Mouse (Mus musculus): ENCODE results near the gene Osbpl8.
A peak's percentile ranks its signal among the peaks of the same experiment; 100 is the strongest.
"Not testable (repeated sequence)": the region's sequence is repeated elsewhere in the genome, so short reads cannot be mapped to it uniquely, and the experiment has no call there.

Gene Osbpl8

GRCm38 (mm10) chr10:111185574-111186269 is 21.2 kb downstream of the Osbpl8 start:
- DNase-seq (ENCODE audit: low spot score in 2 of 2) = no peak

GRCm38 (mm10) chr10:111189022-111189555 is 24.5 kb downstream of the Osbpl8 start:
- DNase-seq (ENCODE audit: low spot score in 2 of 2) = peak in 1 of 2 experiments; percentile 54

GRCm38 (mm10) chr10:111190110-111190795 is 25.7 kb downstream of the Osbpl8 start:
- peak in 1 of 2 experiments; percentile 53 for DNase-seq (ENCODE audit: low spot score in 2 of 2)

- no peak for DNase-seq (ENCODE audit: low spot score in 2 of 2)
Measured at GRCm38 (mm10) chr10:111193536-111193935, 29.0 kb downstream of the Osbpl8 start.

GRCm38 (mm10) chr10:111196191-111196590 is 31.6 kb downstream of the Osbpl8 start:
- DNase-seq (ENCODE audit: low spot score in 2 of 2) = no peak

GRCm38 (mm10) chr10:111198705-111199104 is 34.2 kb downstream of the Osbpl8 start:
- DNase-seq (ENCODE audit: low spot score in 2 of 2) = not testable (repeated sequence)

GRCm38 (mm10) chr10:111201120-111201519 is 36.6 kb downstream of the Osbpl8 start:
- DNase-seq (ENCODE audit: low spot score in 2 of 2) = no peak

- no peak for DNase-seq (ENCODE audit: low spot score in 2 of 2)
Measured at GRCm38 (mm10) chr10:111201666-111202065, 37.1 kb downstream of the Osbpl8 start.

- no peak for DNase-seq (ENCODE audit: low spot score in 2 of 2)
Measured at GRCm38 (mm10) chr10:111204089-111204488, 39.5 kb downstream of the Osbpl8 start.

- no peak for DNase-seq (ENCODE audit: low spot score in 2 of 2)
Measured at GRCm38 (mm10) chr10:111205421-111205820, 40.9 kb downstream of the Osbpl8 start.

- no peak for DNase-seq (ENCODE audit: low spot score in 2 of 2)
Measured at GRCm38 (mm10) chr10:111207386-111207785, 42.8 kb downstream of the Osbpl8 start.

- no peak for DNase-seq (ENCODE audit: low spot score in 2 of 2)
Measured at GRCm38 (mm10) chr10:111214084-111214483, 49.5 kb downstream of the Osbpl8 start.

- no peak for DNase-seq (ENCODE audit: low spot score in 2 of 2)
Measured at GRCm38 (mm10) chr10:111214696-111215095, 50.1 kb downstream of the Osbpl8 start.

GRCm38 (mm10) chr10:111215572-111215971 is 51.0 kb downstream of the Osbpl8 start:
- DNase-seq (ENCODE audit: low spot score in 2 of 2) = no peak

- no peak for DNase-seq (ENCODE audit: low spot score in 2 of 2)
Measured at GRCm38 (mm10) chr10:111216111-111216510, 51.6 kb downstream of the Osbpl8 start.

- DNase-seq (ENCODE audit: low spot score in 2 of 2) = peak in 1 of 2 experiments; percentile 35
Measured at GRCm38 (mm10) chr10:111222535-111222934, 58.0 kb downstream of the Osbpl8 start.

GRCm38 (mm10) chr10:111223218-111223830 is 58.8 kb downstream of the Osbpl8 start:
- DNase-seq (ENCODE audit: low spot score in 2 of 2) = no peak

GRCm38 (mm10) chr10:111224696-111225095 is 60.1 kb downstream of the Osbpl8 start:
- DNase-seq (ENCODE audit: low spot score in 2 of 2) = no peak

- peak; percentile 86 to 97 for DNase-seq (ENCODE audit: low spot score in 2 of 2)
Measured at GRCm38 (mm10) chr10:111226508-111226907, 62.0 kb downstream of the Osbpl8 start.

GRCm38 (mm10) chr10:111232237-111232636 is 67.7 kb downstream of the Osbpl8 start:
- not testable (repeated sequence) for DNase-seq (ENCODE audit: low spot score in 2 of 2)

- no peak for DNase-seq (ENCODE audit: low spot score in 2 of 2)
Measured at GRCm38 (mm10) chr10:111233476-111234130, 69.1 kb downstream of the Osbpl8 start.

Data from spleen, postnatal 4 days (tissue).